Mouse (Mus musculus) WW6 (cell line): Measurements from ENCODE around the gene Mug1.
"Not testable (repeated sequence)": the region's sequence is repeated elsewhere in the genome, so short reads cannot be mapped to it uniquely, and the experiment has no call there.

Experiments used
- DNase-seq: peaks from one replicate; pipeline ENCODE4 v3.0.0-alpha.2; 2013; ENCODE audit warnings: low read depth, low spot score

Gene Mug1

GRCm38 (mm10) chr6:121838271-121838670 lies at the start of gene Mug1:
Mug1 (plus strand) TSS chr6:121838541.
- not testable (repeated sequence) for DNase-seq

GRCm38 (mm10) chr6:121828034-121828433 lies 10.3 kb upstream of the Mug1 start:
- no peak for DNase-seq

GRCm38 (mm10) chr6:121836361-121836760 lies 2.0 kb upstream of the Mug1 start:
- no peak for DNase-seq

DNA sequence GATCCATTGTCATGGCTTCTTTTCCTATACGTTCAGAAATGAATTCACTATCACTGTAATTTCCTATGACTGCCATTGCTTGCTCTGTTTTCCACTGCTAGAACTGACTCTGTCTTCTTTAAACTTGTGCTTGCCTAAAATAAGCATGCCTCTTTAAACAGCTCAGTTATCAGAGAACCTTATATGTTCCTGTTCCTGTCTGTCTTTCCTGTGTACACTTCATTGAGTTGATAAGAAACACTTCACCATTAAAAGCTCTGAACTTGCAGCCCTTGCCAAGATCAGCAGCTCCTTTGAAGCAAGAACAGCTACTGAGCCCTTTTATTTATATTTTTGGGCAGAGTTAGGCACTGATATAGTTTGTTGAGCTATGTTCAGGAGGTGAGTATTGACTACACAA lies 10.0 kb downstream of the Mug1 start:
- DNase-seq: no peak
